Mouse (Mus musculus) cerebellum, postnatal 25 days (tissue): ENCODE results near the gene 2610001J05Rik.
"Not testable (repeated sequence)": the region's sequence is repeated elsewhere in the genome, so short reads cannot be mapped to it uniquely, and the experiment has no call there.

ENCODE experiments used
- DNase-seq, 2 experiments: peaks; one replicate each; pipeline ENCODE4 v3.0.0; 2021; ENCODE audit warnings: mixed read lengths in 2 of 2

The 2610001J05Rik gene

DNA sequence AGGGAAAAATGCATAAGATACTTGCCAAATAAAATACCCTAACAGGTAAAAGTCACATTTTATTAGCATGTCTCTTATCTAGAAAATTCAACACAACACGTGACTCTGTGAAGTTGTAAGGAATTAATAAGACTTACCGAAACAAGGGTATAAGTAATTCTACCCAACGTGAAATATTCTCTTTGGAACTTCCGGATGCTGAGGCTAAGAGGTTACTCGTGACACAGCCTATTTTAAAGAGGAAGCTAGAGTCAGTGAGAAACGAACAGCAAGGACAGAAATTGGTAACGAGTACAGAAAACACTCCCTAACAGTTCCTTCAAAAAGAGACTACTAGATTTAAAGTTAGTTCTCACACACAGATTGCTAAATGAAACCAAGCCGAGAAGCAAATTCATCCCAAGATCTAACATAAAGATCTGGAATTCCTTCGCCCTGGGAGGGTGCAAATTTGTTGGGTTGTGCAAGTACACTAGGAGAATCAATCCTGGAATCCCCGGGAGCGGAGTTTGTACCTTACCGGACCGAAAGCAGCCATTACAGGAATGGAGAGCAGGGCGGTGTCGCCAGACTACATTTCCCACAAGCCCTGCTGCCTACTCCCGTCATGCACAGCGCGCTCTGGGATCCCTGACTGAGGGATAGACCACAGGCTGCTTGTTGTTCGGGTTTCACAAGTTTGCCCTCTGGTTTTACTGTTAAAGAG lies at the start of gene 2610001J05Rik:
Gene 2610001J05Rik (minus strand): TSS at position 600 of the 706 bp plus-strand sequence.
- DNase-seq = peak; percentile 89 to 93

DNA sequence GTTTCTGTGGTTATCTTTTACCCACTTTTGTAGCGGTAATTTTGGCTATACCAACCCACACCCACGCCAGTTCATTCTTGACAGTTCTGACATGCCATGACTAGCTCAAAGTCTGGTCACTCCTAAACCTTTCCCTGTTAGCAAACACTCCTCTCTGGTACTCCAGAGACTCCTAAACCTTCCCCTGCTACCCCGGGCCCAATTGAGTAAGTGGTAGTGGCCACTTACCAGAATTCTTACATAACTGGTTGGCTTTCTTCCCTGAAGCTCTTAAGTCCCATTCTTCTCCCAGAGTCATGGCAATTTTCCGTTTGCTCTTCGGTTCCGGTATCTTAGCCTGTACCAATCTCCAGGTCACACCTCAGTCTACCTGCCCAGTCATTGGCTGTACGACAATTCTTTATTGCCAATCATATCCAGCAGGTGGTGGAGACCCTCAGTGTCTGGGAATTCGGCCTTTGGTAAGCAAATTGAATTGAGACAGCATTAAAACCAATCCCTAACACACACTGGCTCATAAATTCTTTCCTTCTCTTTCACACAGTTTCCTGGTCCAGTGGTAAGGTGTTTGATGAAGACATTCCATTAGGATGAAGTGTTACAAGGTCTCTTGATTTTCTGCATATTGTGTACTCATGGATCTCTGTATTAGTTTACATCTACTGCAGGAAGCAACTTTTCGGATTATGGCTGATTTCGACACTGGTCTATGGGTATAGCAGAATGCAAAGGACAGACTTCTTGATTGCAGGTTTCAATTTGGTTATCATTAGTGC lies 38.6 kb upstream of the 2610001J05Rik start:
- DNase-seq = no peak

DNA sequence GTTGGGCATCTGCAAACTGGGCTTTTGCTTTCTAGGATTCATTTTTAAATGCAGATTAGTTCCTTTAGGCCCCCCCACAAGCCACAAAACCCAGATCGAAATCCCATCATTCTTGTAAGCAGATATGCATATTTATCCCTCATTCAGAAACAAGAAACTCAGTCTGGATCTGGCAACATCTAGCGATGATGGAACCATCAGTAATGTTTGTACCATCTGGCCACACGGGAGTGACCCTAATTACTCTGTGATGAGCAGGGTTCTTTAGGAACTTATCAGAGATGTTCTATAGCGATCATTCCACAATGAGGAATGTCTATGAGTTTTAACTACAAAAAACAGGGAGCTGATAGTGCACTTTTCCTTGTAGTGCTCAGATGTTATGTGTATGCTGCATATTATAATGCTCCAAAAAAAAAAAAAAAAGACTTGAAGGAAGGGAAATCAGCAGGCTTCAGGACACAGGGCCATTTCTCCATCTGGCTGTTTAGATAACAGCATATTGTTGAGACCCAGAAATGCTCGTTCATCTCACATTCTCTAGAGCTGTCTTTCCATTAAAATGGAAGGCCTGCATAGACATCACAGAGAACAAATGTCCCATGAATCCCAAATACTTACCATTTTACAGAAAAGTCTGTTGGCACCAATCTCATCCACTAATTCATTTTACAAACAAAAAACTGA lies 31.8 kb upstream of the 2610001J05Rik start:
- DNase-seq = peak; percentile 20 to 38

DNA sequence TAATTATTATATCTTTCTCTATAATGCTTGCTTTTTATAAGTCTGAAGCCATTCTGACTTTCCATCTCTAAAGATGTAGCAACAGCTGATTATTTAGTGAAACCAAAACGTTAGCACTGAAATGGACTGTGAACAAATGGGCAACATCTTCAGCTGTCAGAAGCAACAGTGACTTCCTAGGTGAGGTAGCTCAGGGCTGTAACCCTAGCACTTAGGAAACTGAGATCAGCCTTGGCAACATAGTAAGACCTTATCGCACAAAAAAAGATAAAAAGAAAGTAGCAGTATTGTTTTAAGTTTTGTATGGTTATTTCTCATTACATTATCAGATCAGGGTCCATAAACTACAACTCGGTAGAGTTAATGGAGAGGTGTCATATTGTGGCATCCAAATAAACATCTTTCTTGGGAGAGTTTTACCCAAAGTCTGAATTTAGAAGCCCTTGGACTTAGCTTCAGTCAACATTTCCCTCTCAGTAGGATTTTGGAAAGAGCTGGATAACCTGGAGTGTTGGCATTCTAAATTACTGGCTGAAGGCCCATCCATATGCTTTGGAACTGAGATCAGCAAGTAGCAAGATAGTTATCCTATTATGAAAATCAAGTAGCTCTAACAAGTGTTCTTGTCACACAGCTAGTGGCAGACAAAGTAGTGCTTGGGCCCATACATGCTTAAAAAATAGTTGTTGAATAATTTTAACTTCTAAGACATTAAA lies 13.7 kb upstream of the 2610001J05Rik start:
- peak; percentile 79 to 85 for DNase-seq

DNA sequence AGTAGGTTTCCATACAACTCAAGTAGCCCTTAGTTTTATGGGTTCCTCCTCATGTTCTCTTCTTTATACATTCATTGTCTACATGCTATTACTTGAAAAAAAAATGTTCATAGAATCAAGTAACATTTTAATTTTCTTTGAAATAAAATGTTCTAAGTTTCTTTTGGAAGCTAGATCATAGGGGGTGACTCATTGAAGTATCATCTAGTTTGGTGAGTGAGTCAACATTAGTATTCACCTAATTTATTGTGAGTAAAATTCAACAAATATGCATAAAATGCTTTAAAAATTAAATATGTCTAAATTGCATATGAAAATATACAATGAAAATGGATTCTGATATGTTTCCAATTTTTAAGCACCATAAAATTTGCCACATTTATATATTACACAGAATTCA lies 11.6 kb upstream of the 2610001J05Rik start:
- no peak for DNase-seq

DNA sequence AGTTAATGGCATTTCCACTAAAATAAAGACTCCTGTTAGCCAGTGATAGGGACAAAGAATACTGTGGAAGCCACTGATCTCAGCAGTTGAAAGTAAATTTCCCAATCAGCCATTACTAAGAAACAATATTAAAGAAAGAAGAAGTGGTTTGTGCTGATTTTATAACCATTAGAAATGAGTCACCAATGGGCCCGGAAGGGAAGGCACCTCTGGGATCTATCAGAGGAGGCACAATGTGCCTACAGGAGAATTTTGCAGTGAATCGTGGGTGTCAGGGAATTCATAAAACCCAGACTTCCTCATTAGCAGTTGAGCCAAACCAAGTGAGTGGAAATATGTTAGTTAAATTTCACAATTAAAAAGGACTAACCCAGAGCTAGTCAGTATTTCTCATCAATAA lies 2.6 kb upstream of the 2610001J05Rik start:
- no peak for DNase-seq

DNA sequence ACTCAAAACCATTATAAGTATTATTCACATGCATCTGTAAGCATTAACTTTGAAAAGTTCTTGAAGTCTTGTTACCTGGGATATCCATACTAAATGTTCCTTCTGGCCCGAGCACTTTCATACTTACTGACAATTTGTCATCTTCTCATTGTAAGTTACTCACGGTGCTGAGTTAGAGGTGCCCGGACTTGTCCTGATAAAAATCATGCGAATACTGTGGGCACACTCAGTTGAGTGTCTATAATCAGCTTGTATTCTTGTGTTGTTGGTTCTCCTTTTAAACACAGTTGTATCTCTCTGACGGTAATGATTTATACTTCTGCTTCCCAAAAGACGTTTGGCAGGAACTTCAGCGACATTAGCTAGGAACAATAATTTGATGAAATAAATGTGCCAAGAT lies 758 bp upstream of the 2610001J05Rik start:
- DNase-seq = no peak

DNA sequence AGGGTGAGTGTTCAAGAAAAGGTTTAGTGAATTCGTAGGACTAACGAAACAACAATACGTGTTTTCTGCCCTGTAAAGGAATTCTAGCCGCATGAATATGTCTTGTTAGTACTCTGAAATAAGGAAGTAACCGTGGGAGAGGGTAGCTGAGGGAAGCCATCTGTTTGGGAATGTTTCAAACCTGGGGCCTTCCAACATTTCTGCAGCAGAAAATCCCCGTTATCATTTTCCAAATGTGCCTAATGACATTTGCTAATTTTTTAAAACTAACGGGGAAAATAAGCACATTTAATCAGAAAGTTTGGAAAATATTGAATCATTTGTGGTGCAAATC lies 274 bp upstream of the 2610001J05Rik start:
- DNase-seq = no peak

DNA sequence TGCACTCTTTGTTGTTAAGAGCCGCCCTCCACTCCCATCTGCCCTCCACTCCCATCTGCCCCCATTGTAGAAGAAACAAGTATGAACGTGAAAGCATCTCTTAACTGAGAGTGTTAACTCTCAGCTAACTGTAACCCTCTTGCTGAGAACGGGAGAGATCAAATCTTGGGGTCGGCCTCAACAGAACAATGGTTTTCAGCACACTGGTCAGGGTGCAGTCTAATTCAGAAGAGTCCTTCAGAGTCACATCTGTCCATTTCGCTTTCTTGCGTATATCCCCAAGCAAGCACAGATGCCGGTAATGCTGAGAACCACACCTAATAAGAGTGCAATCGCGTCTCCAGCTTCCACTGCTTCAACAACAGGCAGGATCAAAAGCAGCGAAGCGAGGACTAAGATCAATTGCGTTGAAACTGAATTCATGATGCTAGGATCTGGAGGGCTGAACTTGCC lies 1.0 kb downstream of the 2610001J05Rik start:
- peak; percentile 20 to 32 for DNase-seq

DNA sequence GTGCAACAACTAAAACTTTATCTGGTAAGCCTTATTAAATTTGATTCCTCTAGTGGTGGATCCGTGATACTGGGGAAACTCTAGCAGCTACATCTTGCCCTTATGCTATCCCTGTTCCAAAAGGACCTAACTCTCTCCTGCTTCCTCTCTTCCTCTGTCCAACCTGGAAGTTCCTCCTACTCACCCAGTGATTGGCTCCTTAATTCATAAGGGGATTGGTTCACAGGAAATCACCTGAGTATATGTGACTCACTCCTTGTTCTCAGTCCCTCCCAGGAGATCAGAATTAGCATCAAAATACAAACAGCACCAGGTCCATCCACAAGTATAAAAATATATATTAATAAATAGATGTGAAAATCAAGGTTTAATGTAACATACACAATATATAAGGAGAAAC lies 10.7 kb downstream of the 2610001J05Rik start:
- DNase-seq = no peak

DNA sequence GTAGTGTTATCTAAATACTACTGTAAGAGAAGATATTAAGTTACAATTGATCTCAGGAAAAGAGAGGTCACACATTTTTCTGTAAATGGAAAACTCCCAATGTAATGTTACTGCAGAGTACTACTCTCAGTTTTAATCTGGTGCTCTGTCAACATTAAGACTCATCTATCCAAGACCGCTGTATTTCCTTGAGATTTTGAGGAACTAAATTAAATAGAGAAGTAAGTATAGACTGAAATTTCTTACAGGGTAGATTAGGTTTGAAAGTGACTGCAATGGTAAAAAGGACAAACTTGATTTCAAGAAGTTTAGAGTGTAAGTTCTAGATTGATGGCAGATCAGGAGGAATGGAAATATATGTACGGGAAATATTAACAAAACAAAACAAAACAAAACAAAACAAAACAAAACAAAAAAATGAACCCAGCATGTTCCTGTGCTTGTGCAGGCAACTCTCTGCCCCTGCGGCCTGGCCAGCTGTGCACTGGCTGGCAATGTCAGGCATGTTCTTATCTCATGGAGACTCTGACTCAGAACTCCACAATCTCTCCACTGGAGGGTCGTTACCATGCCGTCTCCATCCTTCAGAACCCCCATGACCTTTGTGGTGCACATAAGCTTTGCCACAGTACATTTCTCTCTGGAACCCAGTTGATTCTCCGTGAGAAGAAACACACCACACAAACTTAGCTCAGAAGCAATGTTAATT lies 11.3 kb downstream of the 2610001J05Rik start:
- no peak for DNase-seq

DNA sequence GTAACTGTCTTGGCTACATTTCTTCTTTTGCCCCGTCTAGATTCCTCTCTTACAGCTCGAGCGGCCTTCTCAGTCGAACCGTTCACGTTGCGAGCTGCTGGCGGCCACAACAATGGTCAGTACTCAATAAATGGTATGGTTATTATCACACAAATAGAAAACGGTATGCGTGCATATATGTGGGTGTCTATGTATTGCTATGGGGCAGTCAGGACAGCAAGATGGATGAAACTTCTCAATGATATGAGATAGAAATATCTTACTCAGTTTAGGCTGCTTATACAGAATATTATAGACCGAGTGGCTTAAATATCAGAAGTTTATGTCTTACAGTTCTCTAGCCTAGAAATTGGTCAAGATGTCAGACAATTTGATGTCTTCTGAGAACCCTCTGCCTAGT lies 17.1 kb downstream of the 2610001J05Rik start:
- DNase-seq = no peak

DNA sequence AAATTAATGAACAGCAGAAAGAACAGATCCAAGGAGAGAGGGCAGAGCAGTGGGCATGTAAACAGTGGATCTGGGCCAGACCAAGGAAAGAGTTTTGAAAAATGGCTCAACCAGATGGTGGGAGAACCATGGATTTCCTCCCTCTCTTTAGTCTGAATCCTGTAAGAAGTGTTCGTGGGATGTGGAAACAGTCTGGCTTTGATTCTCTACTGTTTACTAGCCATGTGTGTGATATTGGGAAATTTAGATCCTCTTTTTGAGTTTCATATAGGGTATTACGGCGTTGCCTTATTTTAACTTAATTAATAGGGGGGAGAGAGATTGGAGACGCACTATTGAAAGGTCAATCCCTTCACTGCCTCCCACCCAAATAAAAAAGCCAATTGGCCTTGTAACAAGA lies 18.1 kb downstream of the 2610001J05Rik start:
- no peak for DNase-seq

DNA sequence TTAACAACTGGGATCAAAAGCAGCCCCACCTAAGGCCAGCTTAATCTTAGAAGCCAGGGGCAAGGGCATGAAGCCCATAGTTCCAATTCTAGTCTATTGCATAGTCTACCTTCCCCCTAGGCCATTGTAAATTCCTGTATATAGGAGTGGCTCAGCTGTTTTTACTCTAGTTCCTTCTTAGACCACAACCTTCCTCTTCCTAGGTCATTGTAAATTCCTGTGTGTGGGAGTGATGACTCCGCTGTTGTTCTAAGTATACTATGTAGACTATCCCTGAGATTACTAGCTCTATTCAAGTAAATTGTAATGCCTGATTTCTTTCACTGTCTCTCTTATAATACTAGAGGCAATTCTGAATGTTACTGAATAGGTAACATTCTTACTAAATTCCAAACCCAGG lies 25.3 kb downstream of the 2610001J05Rik start:
- not testable (repeated sequence) for DNase-seq

DNA sequence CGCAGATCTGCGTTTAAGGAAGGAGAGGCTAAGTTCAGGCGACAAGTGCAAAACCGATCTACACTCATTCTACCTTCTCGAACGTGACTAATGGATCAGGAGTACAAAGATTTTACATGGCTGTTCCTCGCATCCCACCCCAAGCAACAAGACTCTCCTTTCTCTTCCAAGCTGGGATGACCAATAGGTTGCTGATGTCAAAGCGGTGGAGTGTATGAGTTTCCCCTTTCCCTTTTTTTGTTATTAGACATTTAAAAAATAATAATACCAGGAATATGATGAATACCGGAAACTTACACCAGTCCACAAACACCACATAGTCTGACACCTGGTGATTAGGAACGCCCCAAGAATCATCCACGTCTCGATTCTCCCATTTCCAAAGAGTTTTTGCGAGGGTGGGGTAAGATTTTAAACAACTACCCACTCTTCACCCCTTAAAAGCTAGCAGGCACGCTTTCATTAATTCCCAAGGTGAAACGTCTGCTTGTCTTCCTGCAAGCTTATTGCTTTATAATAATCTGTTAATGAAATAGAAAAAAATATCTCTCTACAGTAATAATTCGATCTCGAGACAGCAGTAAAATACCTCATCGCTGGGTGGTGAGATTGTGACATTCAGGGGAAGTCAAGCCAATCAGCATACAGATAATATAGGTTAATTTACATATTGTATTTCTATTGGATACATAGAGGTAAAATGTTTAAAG lies 31.8 kb downstream of the 2610001J05Rik start, which contains the start of gene Gpr85:
Gene Gpr85 (minus strand): TSS at position 598 of the 710 bp plus-strand sequence.
- DNase-seq = peak; percentile 51 to 63

DNA sequence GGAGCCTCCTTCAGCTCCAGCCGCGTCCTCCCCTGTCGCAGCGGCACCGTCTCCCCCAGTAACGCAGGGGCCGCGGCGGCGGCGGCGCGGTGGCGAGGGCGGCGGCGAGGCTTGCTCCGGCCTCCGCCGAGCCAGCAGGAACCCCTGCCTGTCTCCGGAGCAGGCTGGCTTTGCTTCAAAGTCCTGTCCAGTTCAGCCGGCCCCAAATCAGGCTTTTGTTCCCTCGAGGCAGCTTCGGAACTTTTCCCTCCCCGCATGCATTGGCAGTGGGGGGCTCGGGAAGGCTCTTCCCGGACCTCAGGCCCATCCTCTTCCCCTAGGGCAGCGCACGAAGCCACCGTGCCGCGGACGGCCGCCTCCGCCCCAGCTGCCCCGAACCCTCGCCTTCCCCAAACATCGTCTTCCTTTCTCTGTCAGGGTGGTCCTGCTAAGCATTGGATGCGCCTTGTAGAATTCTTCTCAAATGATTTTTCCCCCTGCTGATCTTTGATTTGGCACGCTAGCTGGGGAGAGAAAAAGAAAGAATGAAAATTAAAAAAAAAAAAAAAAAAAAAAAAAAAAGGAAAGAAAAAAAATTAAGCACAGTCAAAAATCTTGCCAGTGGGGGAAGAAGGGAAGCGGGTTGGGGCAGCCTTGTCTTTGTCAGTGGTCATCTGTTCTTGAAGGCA lies 32.5 kb downstream of the 2610001J05Rik start:
- DNase-seq = peak; percentile 89 to 90

DNA sequence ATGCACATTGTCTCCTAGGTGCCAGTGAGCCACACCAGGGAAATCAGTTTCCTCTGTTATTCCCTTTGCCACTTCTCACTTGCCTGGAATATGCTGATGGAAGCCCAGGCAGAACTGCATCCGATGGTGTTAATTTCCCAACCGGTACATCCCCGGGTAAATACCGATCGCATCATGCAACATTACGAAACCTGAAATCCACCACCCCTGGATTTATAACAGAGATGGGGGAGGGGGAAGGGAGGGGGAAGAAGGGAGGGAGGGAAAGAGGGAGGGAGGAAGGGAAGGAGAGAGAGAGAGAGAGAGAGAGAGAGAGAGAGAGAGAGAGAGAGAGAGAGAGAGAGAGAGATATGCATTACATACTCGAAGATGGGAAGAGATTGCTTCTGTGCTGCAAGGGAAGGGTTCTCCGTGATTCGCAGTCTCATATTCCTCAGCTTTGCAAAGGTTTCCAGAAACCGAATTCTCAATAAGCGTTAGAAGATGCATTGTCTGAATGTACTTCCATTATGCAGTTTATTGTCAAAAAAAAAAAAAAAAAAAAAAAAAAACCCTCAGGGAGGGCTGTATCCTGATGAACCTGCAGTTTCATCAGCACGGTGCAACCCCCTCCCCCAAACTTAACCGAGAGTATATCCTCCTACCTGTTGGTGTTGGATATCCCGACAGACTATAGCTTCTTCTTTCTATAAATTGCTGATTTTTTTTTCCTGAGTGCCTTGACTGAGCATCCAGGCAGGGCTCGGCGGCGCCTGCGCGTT lies 33.2 kb downstream of the 2610001J05Rik start:
- peak; percentile 59 to 64 for DNase-seq

DNA sequence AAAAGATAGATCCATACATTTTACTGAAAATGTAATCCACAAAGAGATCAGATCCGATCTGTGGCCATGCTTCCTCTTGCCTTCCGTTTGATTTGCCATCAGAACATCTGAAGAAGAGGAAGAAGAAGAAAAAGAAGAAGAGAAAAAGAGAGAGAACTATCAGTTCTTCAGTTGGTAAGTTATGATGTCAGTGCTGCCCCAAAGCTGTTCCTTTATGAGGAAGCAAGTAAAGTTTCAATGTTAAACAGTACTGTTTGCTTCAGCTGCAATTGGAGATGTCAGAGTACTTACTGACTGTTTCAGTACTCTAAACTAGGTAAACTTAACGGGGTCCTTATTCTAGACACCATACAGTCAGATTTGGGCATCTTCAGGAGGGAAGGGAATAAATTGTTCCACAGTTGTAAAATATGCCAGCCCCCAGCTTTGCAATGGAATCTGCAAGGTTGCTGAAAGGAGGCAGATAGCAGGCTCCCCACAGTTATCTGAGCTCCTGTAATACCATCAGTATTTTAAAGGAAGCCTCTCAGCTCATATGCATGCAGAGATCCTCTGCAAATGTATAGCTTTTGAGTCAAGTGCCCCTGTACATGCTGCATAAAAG lies 34.2 kb downstream of the 2610001J05Rik start:
- peak; percentile 23 to 38 for DNase-seq
